Mouse (Mus musculus) G1E (cell line): Measurements from ENCODE around the gene Prkg2. TPM values are rescaled to one million over a fixed set of nuclear protein-coding genes. Genes with fewer than 3 reads are reported as not detected.

Experiments used
- ATAC-seq: 2 replicates; pipeline ENCODE4 v1.8.0; 2016; ENCODE audit warnings: mild to moderate bottlenecking; ENCODE audit not compliant: insufficient number of reproducible peaks, poor library complexity, low FRiP score, severe bottlenecking; ENCODE audit errors: extremely low read depth
- DNase-seq: peaks from one replicate; pipeline ENCODE4 v3.0.0; 2012; ENCODE audit warnings: low spot score
- H3K27me3 ChIP-seq: 2 replicates; pipeline ENCODE4 v1.6.1; 2012; ENCODE audit warnings: mild to moderate bottlenecking, low read length, inconsistent platforms; ENCODE audit not compliant: insufficient read depth
- H3K36me3 ChIP-seq: replicated peaks from 2 replicates; pipeline ENCODE3; 2012; ENCODE audit warnings: mild to moderate bottlenecking, inconsistent platforms
- H3K4me1 ChIP-seq: 2 replicates; pipeline ENCODE4 v1.6.1; 2012; ENCODE audit warnings: low read depth, low read length, inconsistent platforms, mixed read lengths; ENCODE audit not compliant: insufficient read depth
- H3K4me3 ChIP-seq: 2 replicates; pipeline ENCODE4 v1.5.1; 2012; ENCODE audit warnings: low read depth, mild to moderate bottlenecking, inconsistent platforms, low read length, moderate library complexity, mixed read lengths
- H3K9me3 ChIP-seq: replicated peaks from 2 replicates; pipeline ENCODE4 v1.6.1; 2012; ENCODE audit warnings: inconsistent platforms
- CTCF ChIP-seq: IDR thresholded peaks from 2 replicates; pipeline ENCODE4 v1.5.1; 2012; ENCODE audit warnings: low read depth, low read length, inconsistent platforms, mixed read lengths
- GATA1 ChIP-seq: IDR thresholded peaks from 2 replicates; pipeline ENCODE4 v1.6.1; 2012; ENCODE audit warnings: borderline replicate concordance, low read length, inconsistent platforms, mixed read lengths
- GATA2 ChIP-seq: IDR thresholded peaks from 2 replicates; pipeline ENCODE4 v1.6.1; 2012; ENCODE audit warnings: low read depth, low read length, inconsistent platforms, borderline replicate concordance
- POLR2AphosphoS5 ChIP-seq: IDR thresholded peaks from 2 replicates; pipeline ENCODE4 v1.6.1; 2012; ENCODE audit warnings: low read depth, low read length, inconsistent platforms; ENCODE audit not compliant: insufficient replicate concordance
- TAL1 ChIP-seq: conservative IDR thresholded peaks from 2 replicates; pipeline ENCODE4 v1.6.1; 2012; ENCODE audit warnings: low read depth, low read length, inconsistent platforms, mixed read lengths
- polyA plus RNA-seq: library from polyadenylated mRNA; stranded (reverse); fragments of >175 nt; gene quantifications from 2 replicates; pipeline ENCODE4 v1.2.3, GENCODE M21; 2012
- total RNA-seq, 2 experiments: library from RNA; stranded (forward) in 1 of 2; stranded (reverse) in 1 of 2; fragments of 200-1000 nt in 1 of 2; fragments of >200 nt in 1 of 2; fragmentation: Nextera tagmentation in 1 of 2; gene quantifications; 2 replicates each; pipeline ENCODE4 v1.2.3; 2014 to 2017

The Prkg2 gene
- total and polyA plus RNA-seq, 3 experiments = 0.11 TPM; not detected in 2

DNA sequence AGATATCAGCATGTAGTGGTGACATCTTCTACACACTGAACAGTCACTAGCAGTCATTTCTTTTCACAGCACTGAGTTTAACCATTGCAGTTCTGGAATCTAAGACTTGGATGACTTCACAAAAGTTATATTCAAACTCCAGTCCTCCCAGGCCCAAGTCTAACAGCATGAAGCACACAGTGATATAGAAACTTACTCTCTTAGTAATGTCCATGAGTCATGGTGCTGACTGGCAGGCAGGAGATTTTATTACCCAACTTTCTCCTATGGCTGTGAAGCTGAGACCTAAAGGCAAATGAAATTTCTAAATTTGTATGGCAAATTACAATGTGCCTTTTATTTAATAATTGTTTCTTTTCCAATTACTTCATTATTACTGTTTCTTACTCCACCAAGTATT, 139.2 kb downstream of the Prkg2 start:
- Histone ChIP-seq H3K36me3 (no peaks in the 10 kb centered on the region), H3K4me3 (no peak overlapping the region), H3K4me1 (no peaks in the 10 kb centered on the region), H3K27me3 (no peaks in the 10 kb centered on the region), H3K9me3 (peaks cover 12% of the 10 kb centered on the region)
- ATAC-seq (no peak), DNase-seq (no peak)
- TF ChIP-seq GATA1 = no peak
- no peak for TF ChIP-seq TAL1

DNA sequence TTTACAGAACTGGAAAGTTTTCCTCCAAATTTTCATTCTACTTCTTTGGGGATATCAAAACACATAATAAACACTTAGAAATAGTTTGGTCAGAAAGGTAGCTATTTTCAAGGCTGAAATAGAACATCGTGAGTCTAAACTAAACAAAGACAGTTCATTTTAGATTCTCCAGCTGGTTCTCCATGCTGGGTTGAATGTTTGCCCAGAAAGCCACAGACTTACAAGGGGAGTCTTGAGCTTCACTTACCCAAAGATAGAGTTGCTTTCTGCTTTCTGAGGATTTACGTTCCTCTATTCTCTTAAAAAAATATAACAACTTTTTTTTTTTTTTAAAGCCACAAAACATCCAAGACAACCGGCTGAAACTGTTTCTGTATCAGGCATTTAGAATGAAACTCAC, 142.9 kb downstream of the Prkg2 start:
- H3K27me3 ChIP-seq = no peaks in the 10 kb centered on the region
- no peak overlapping the region for H3K4me3 ChIP-seq
- ATAC-seq (no peak), DNase-seq (no peak)
- H3K9me3 ChIP-seq = peaks cover 6% of the 10 kb centered on the region
- TF ChIP-seq CTCF (no peak), POLR2AphosphoS5 (no peak), GATA2 (no peak), TAL1 (no peak), GATA1 (no peak)
- no peaks in the 10 kb centered on the region for H3K4me1 ChIP-seq
- H3K36me3 ChIP-seq = no peaks in the 10 kb centered on the region

DNA sequence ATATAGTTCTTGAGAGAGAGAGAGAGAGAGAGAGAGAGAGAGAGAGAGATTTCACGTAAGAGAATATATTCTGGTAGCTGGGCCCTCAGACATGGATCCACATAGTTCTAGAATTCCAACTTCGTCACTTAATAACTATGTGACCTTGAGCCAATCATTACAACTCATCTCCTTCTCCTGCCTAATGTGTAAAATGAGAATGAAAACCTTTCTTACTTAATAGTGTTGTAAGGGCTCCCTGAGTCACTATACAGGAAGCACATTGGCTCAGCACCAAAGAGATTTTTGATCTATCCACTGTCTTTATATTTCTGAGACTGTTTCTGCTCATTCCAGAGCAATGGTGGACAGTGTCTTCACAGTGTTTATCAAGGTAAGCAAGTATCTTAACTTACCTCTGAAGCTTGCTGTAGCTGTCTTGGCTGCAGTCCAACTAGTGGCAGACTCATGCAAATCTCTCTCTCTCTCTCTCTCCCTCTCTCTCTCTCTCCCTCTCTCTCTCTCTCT, 146.6 kb downstream of the Prkg2 start:
- H3K4me3 ChIP-seq = no peak overlapping the region
- TF ChIP-seq GATA1 = no peak
- no peak for TF ChIP-seq CTCF
- TF ChIP-seq TAL1 = no peak
- TF ChIP-seq POLR2AphosphoS5 = no peak
- no peak for TF ChIP-seq GATA2
- ATAC-seq = no peak
- H3K4me1 ChIP-seq = no peaks in the 10 kb centered on the region
- H3K27me3 ChIP-seq = no peaks in the 10 kb centered on the region
- H3K36me3 ChIP-seq = no peaks in the 10 kb centered on the region
- no peak for DNase-seq
- peaks cover 5% of the 10 kb centered on the region; the same call in 1 of the 2 replicates for H3K9me3 ChIP-seq

DNA sequence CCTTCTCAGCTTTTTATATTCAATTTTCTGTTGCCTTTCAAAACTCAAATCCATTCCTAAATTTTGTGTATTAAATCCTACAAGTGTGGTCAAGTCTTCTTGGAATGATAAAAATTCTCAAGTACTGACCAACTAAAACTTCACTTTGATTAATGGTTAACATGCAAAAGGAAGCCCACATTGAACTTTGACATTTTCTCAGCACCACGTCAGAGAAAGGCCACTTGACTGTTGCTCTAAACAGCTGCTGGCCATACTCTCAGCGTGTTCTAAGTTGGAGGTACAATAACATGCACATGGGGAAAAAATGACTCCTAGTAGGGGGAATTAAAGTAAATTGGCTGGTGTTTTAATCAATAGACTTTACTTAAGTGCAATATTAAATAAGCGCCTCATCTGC, 155.1 kb downstream of the Prkg2 start:
- no peak for TF ChIP-seq POLR2AphosphoS5
- no peak for ATAC-seq
- Histone ChIP-seq H3K36me3 (no peaks in the 10 kb centered on the region), H3K27me3 (no peaks in the 10 kb centered on the region), H3K4me1 (no peaks in the 10 kb centered on the region), H3K4me3 (no peak overlapping the region), H3K9me3 (peaks cover 6% of the 10 kb centered on the region)
- no peak for DNase-seq

Other genes starting within 250 kb of the Prkg2 start
- gene Bmp3, start 182.9 kb downstream of the Prkg2 start, total RNA-seq (2014; fragmentation: Nextera tagmentation) = not detected in 2 replicates
- under 0.01 and 0.12 TPM in 2 replicates for gene Bmp3, start 182.9 kb downstream of the Prkg2 start, total RNA-seq (2017)
- gene Bmp3, start 182.9 kb downstream of the Prkg2 start, polyA plus RNA-seq = not detected in 2 replicates